Mouse (Mus musculus) hematopoietic multipotent progenitor cell, adult 10-12 weeks (in vitro differentiated cells): ENCODE measurements around the gene Ldoc1. TPM values are rescaled to one million over a fixed set of nuclear protein-coding genes. Genes with fewer than 3 reads are reported as not detected.

ENCODE experiments used
- polyA plus RNA-seq: library from polyadenylated mRNA; stranded (reverse); fragments of >175 nt; gene quantifications from 2 replicates; pipeline ENCODE4 v1.2.3, GENCODE M21; 2012; ENCODE audit warnings: low replicate concordance

The Ldoc1 gene
- polyA plus RNA-seq: not detected in 2 replicates

GRCm38 (mm10) chrX:61709302-61710033 lies at the start of gene Ldoc1:
Gene Ldoc1, plus strand, starts transcription at chrX:61709497.

